Mouse (Mus musculus) forebrain, postnatal 0 days (tissue): ENCODE data around the gene Kif24. TPM values are rescaled to one million over a fixed set of nuclear protein-coding genes. Genes with fewer than 3 reads are reported as not detected.
A peak's percentile ranks its signal among the peaks of the same experiment; 100 is the strongest.

Experiments
- ATAC-seq: fragments of 200-750 bp; cut with Nextera tagmentation; 2 replicates; pipeline ENCODE4 v1.8.0; 2017; ENCODE audit warnings: mild to moderate bottlenecking, moderate library complexity
- DNase-seq: peaks from one replicate; pipeline ENCODE4 v3.0.0-alpha.2; 2015
- H3K27ac ChIP-seq: fragments of 300-500 bp; sonication (generic); 2 replicates; pipeline ENCODE4 v1.5.1; 2014; ENCODE audit warnings: low read depth, mild to moderate bottlenecking, antibody characterized with exemption, low read length, moderate library complexity, mixed read lengths
- H3K27me3 ChIP-seq: fragments of 300-500 bp; sonication (generic); 2 replicates; pipeline ENCODE4 v1.6.1; 2014; ENCODE audit warnings: mild to moderate bottlenecking, low read length, mixed read lengths; ENCODE audit not compliant: insufficient read depth
- H3K36me3 ChIP-seq: fragments of 300-500 bp; sonication (generic); 2 replicates; pipeline ENCODE4 v1.6.1; 2014; ENCODE audit warnings: mild to moderate bottlenecking, moderate library complexity; ENCODE audit not compliant: insufficient read depth
- H3K4me1 ChIP-seq: fragments of 300-500 bp; sonication (generic); 2 replicates; pipeline ENCODE4 v1.6.1; 2014; ENCODE audit warnings: antibody characterized with exemption; ENCODE audit not compliant: insufficient read depth
- H3K4me2 ChIP-seq: fragments of 300-500 bp; sonication (generic); 2 replicates; pipeline ENCODE4 v1.6.1; 2014; ENCODE audit warnings: low read depth, mild to moderate bottlenecking, moderate library complexity
- H3K4me3 ChIP-seq: fragments of 300-500 bp; sonication (generic); 2 replicates; pipeline ENCODE4 v1.5.1; 2014; ENCODE audit warnings: low read depth, low read length, mixed read lengths
- H3K9ac ChIP-seq: fragments of 300-500 bp; sonication (generic); 2 replicates; pipeline ENCODE4 v1.6.1; 2014; ENCODE audit warnings: mild to moderate bottlenecking
- H3K9me3 ChIP-seq: fragments of 300-500 bp; sonication (generic); 2 replicates; pipeline ENCODE4 v1.6.1; 2016; ENCODE audit warnings: low read length
- CTCF ChIP-seq: sonication (generic); IDR thresholded peaks from 2 replicates; pipeline ENCODE4 v1.5.1; 2016; ENCODE audit warnings: antibody characterized with exemption, control low read depth, low read depth
- WGBS: fragments of 180-500 bp; shearing (Covaris S2); extraction: QIAGEN DNeasy Blood & Tissue Kit; methylation state at CpG from one replicate; pipeline ENCODE4 v1.1.7; 2014; 5-methylcytosine and 5-hydroxymethylcytosine counted together
- polyA plus RNA-seq: library from polyadenylated mRNA; unstranded; fragments of >200 nt; fragmentation: Nextera tagmentation; extraction: Ambion mirVana; gene quantifications from 2 replicates; pipeline ENCODE4 v1.2.1, GENCODE M21; 2015
- total RNA-seq: library from RNA; depleted of rRNA; stranded (reverse); fragments of >200 nt; gene quantifications from 2 replicates; pipeline ENCODE4 v1.2.3, GENCODE M21; 2014; rRNA removed

The Kif24 gene
- total and polyA plus RNA-seq, 2 experiments from 2014 or later: 1.8 to 4.2 TPM

DNA sequence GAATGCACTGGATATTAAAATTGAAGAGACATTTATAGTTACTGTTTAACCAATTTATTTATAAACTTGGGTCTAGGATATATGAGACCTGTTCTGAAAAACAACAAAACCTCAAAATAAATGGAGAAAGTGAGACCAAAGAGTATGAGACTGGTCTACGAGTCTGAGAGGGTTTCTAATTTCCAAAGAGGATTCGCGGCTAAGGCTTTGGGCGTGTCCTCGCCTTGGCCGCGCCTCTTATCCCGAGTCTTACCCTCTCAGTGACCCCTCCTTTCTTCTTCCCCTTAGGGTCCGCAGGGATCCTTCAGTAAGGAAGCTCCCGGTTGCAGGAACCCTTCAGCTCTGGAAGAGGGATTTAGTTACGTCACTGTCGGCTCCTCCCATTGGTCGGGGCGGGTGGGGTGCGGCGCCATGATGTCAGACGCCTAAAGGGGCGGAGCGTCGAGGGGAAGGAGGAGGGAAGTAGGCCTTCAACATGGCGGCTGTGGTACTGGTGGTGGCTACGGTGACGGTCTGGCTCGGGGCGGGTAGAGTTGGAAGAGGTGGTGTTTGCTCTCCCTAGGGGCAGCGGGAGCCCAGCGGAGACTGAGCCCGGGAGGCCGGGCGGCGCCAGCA lies 116.0 kb downstream of the Kif24 start, which contains the start of gene Ubap1:
Gene Ubap1 (plus strand): TSS at position 413 of the 615 bp plus-strand sequence.
- H3K4me3 ChIP-seq: peak within 1 kb of the TSS; percentile 93
- H3K9ac ChIP-seq: peak within 1 kb of the TSS; percentile 76
- H3K4me2 ChIP-seq: peak within 1 kb of the TSS; percentile 69
- peak; percentile 99 for ATAC-seq
- DNase-seq: peak; percentile 97
- WGBS: under 1% methylated on average over 31 of the region's 31 CpGs
- no peaks in the 10 kb centered on the region for H3K9me3 ChIP-seq
- H3K27ac ChIP-seq: peak within 1 kb of the TSS; percentile 92
- no peaks in the 10 kb centered on the region for H3K27me3 ChIP-seq
- no peaks in the 10 kb centered on the region for H3K36me3 ChIP-seq
- TF ChIP-seq CTCF: no peak
- no peaks in the 10 kb centered on the region for H3K4me1 ChIP-seq

DNA sequence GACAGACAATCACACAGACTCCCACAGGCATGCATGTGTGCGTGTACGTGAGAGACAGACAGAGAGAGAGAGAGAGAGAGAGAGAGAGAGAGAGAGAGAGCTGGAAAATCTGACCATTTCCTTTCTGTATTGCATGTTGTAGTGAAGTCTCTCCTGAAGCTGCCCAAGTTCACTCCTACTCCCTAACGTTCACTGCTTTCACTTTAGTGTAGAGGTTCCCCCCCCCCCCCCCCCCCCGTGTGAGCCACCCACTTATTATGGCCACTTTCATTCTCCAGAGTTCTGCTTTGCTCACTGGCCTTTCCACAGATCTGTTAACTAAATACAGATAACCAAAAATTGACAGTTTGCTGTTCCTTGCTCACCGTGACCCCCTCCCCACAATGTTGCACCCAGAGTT lies 116.8 kb downstream of the Kif24 start:
- H3K9ac ChIP-seq: no peak overlapping the region

DNA sequence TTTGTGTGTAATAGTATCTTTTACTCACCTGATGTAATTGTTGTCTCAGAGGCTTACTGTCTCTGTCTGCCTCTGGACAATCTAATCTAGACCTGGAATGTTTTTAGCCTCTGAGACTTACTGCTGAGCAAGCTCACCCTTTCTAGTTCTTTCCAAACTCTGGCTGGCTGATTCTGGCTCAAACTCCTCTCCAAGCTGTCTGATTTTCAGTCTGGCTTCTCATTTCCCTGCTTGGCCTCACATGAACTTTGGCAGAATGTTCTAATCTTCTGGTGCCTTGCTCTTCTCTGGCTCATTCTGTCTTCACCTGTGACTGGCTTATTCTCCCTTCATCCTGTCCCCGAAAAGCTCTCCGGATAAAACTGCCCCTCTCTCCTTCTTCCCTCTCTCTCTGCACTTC lies 118.7 kb downstream of the Kif24 start:
- Histone ChIP-seq H3K4me2 (no peak overlapping the region), H3K36me3 (no peaks in the 10 kb centered on the region), H3K4me1 (no peaks in the 10 kb centered on the region), H3K27ac (no peak overlapping the region), H3K9ac (no peak overlapping the region), H3K9me3 (no peaks in the 10 kb centered on the region), H3K4me3 (no peak overlapping the region), H3K27me3 (no peaks in the 10 kb centered on the region)
- WGBS: 68% methylated on average over 2 of the region's 2 CpGs
- no peak for TF ChIP-seq CTCF
- no peak for ATAC-seq
- peak; percentile 8 for DNase-seq

More for the DNA sequence above, 116.8 kb downstream of the Kif24 start:
- no peaks in the 10 kb centered on the region for H3K27me3 ChIP-seq
- H3K27ac ChIP-seq: no peak overlapping the region
- peak overlapping the region; percentile 93; the same call in 1 of the 2 replicates for H3K4me3 ChIP-seq
- H3K36me3 ChIP-seq: no peaks in the 10 kb centered on the region
- ATAC-seq (no peak), DNase-seq (no peak)
- no peaks in the 10 kb centered on the region for H3K4me1 ChIP-seq
- 45% methylated on average over 5 of the region's 5 CpGs for WGBS
- H3K9me3 ChIP-seq: no peaks in the 10 kb centered on the region
- TF ChIP-seq CTCF: no peak
- H3K4me2 ChIP-seq: peak overlapping the region; percentile 42

DNA sequence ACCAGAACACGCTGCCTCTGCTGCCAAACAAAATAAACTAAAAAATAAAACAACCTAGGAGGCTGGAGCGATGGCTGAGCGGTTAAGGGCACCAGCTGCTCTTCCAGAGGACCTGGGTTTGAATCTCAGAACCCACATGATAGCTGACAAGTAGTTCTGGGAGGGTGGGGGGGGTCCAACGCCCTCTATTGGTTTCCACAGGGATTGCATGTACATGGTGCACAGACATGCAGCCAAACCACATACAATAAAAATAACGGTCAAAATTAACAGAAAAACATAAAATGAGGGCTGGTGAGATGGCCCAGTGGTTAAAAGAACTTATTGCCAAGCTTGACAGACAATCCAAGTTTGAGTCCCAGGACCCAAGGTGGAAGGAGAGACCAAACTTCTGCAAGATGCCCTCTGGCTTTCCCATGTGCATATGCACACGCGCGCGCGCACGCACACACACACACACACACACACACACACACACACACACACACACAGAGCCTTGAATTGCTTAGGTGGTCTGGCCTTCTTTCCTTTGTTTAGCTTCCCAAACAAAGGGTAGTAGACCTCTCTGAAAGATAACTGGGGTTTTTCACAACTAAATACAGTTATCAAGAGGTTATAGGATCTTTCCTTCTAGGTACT lies 123.7 kb downstream of the Kif24 start:
- DNase-seq (no peak), ATAC-seq (no peak)
- no peak overlapping the region for H3K9ac ChIP-seq
- no peak overlapping the region for H3K27ac ChIP-seq
- WGBS: 83% methylated on average over 11 of the region's 11 CpGs
- no peak for TF ChIP-seq CTCF
- H3K36me3 ChIP-seq: no peaks in the 10 kb centered on the region
- H3K4me1 ChIP-seq: no peaks in the 10 kb centered on the region
- H3K4me2 ChIP-seq: no peak overlapping the region
- no peak overlapping the region for H3K4me3 ChIP-seq
- no peaks in the 10 kb centered on the region for H3K27me3 ChIP-seq
- H3K9me3 ChIP-seq: no peaks in the 10 kb centered on the region

Other genes with a start within 250 kb of the Kif24 start
- 15.3 and 16.1 TPM in 2 replicates for gene Ubap2, start 189.7 kb downstream of the Kif24 start, total RNA-seq
- 29.3 and 37.3 TPM in 2 replicates for gene Ubap2, start 189.7 kb downstream of the Kif24 start, polyA plus RNA-seq
- gene Dcaf12, start 150.0 kb downstream of the Kif24 start, total RNA-seq: 60.7 and 63.3 TPM in 2 replicates
- gene Dcaf12, start 150.0 kb downstream of the Kif24 start, polyA plus RNA-seq: 49.9 and 57.3 TPM in 2 replicates
- 38.2 and 50.3 TPM in 2 replicates for gene Ubap1, start 115.9 kb downstream of the Kif24 start, total RNA-seq
- 52.7 and 59.3 TPM in 2 replicates for gene Ubap1, start 115.9 kb downstream of the Kif24 start, polyA plus RNA-seq
- gene Nudt2, start 264 bp upstream of the Kif24 start, total RNA-seq: 56.0 and 80.3 TPM in 2 replicates
- 95.5 and 101 TPM in 2 replicates for gene Nudt2, start 264 bp upstream of the Kif24 start, polyA plus RNA-seq
- 14.7 and 16.0 TPM in 2 replicates for gene AI464131, start 38.2 kb upstream of the Kif24 start, total RNA-seq
- gene AI464131, start 38.2 kb upstream of the Kif24 start, polyA plus RNA-seq: 4.7 and 8.2 TPM in 2 replicates
- gene 1110017D15Rik, start 52.4 kb upstream of the Kif24 start, total RNA-seq: 11.8 and 15.6 TPM in 2 replicates
- gene 1110017D15Rik, start 52.4 kb upstream of the Kif24 start, polyA plus RNA-seq: 21.1 and 21.7 TPM in 2 replicates
- gene Fam219a, start 104.7 kb upstream of the Kif24 start, total RNA-seq: 76.6 and 95.8 TPM in 2 replicates
- gene Fam219a, start 104.7 kb upstream of the Kif24 start, polyA plus RNA-seq: 13.8 and 18.6 TPM in 2 replicates
- 2.2 and 4.9 TPM in 2 replicates for gene Dnaic1, start 104.9 kb upstream of the Kif24 start, total RNA-seq
- gene Dnaic1, start 104.9 kb upstream of the Kif24 start, polyA plus RNA-seq: 2.7 and 2.8 TPM in 2 replicates
- gene Enho, start 175.4 kb upstream of the Kif24 start, total RNA-seq: 106 and 130 TPM in 2 replicates
- gene Enho, start 175.4 kb upstream of the Kif24 start, polyA plus RNA-seq: 117 and 122 TPM in 2 replicates
- 24.7 and 25.9 TPM in 2 replicates for gene Cntfr, start 232.2 kb upstream of the Kif24 start, total RNA-seq
- gene Cntfr, start 232.2 kb upstream of the Kif24 start, polyA plus RNA-seq: 13.6 and 14.2 TPM in 2 replicates
- 16.8 and 17.2 TPM in 2 replicates for gene Il11ra1, start 235.1 kb upstream of the Kif24 start, total RNA-seq
- gene Il11ra1, start 235.1 kb upstream of the Kif24 start, polyA plus RNA-seq: 29.1 and 31.2 TPM in 2 replicates
- 36.3 and 44.4 TPM in 2 replicates for gene Rpp25l, start 248.6 kb upstream of the Kif24 start, total RNA-seq
- 43.0 and 52.0 TPM in 2 replicates for gene Rpp25l, start 248.6 kb upstream of the Kif24 start, polyA plus RNA-seq